Mouse (Mus musculus): Measurements from ENCODE around the gene Phkb. TPM values are rescaled to one million over a fixed set of nuclear protein-coding genes. Genes with fewer than 3 reads are reported as not detected.

Phkb gene
- total and polyA plus RNA-seq, 3 experiments: 14.1 to 18.6 TPM; not detected in 1

- Histone ChIP-seq H3K27me3 (ENCODE audit: control insufficient read depth in 1 of 2, insufficient read depth in 2 of 2, low read length in 2 of 2) (no peaks in the 10 kb centered on the region), H3K79me2 (ENCODE audit: control insufficient read depth, insufficient read depth, low read length, poor library complexity) (no peaks in the 10 kb centered on the region), H3K9me3 (replicated peaks; ENCODE audit: insufficient read depth, low read length) (no peaks in the 10 kb centered on the region), H3K4me1 (ENCODE audit: control insufficient read depth in 1 of 2, insufficient read depth in 2 of 2, low read length in 2 of 2) (no peaks in the 10 kb centered on the region), H3K4me3 (ENCODE audit: control insufficient read depth in 1 of 2, insufficient read depth in 1 of 2, low read depth in 2 of 2, low read length in 2 of 2) (no peak overlapping the region), H3K36me3 (ENCODE audit: control insufficient read depth in 1 of 2, insufficient read depth in 2 of 2, low read length in 2 of 2) (peaks cover 0 to 3% of the 10 kb centered on the region in 2 experiments; a peak in 1 of 4 replicates), H3K9ac (ENCODE audit: control insufficient read depth, low read depth, low read length, poor library complexity, severe bottlenecking) (no peak overlapping the region), H3K27ac (ENCODE audit: control insufficient read depth, low read depth, low read length) (no peak overlapping the region)
- TF ChIP-seq BHLHE40 (IDR thresholded peaks at IDR 0.05; ENCODE audit: borderline replicate concordance, low read depth, low read length) (no peak), UBTF (IDR thresholded peaks at IDR 0.05; ENCODE audit: borderline replicate concordance, insufficient read depth, low read depth, low read length) (no peak), POLR2A (IDR thresholded peaks at IDR 0.05; ENCODE audit: control insufficient read depth in 1 of 2, insufficient read depth in 1 of 2, low read depth in 1 of 2, low read length in 2 of 2, poor library complexity in 1 of 2) (no peak), TAL1 (IDR thresholded peaks at IDR 0.05; ENCODE audit: low read length) (no peak), ETS1 (IDR thresholded peaks at IDR 0.05; ENCODE audit: low read depth, low read length) (no peak), JUND (IDR thresholded peaks at IDR 0.05; ENCODE audit: low read depth, low read length) (no peak), KAT2A (conservative IDR thresholded peaks at IDR 0.05; ENCODE audit: low read depth, low read length) (no peak), SIN3A (IDR thresholded peaks at IDR 0.05; ENCODE audit: low read length) (no peak), TCF12 (IDR thresholded peaks at IDR 0.05; ENCODE audit: low read depth, low read length) (no peak), NRF1 (IDR thresholded peaks at IDR 0.05; ENCODE audit: insufficient read depth, low read depth, low read length, poor library complexity, severe bottlenecking) (no peak), CTCF (IDR thresholded peaks at IDR 0.05 in 2 of 3, conservative IDR thresholded peaks at IDR 0.05 in 1 of 3; ENCODE audit: control insufficient read depth in 1 of 3, insufficient read depth in 1 of 3, low read depth in 2 of 3, low read length in 3 of 3, poor library complexity in 1 of 3, severe bottlenecking in 1 of 3) (no peak), GABPA (IDR thresholded peaks at IDR 0.05; ENCODE audit: low read depth, low read length) (no peak), POLR2AphosphoS5 (IDR thresholded peaks at IDR 0.05; ENCODE audit: borderline replicate concordance, low read depth, low read length) (no peak), CHD2 (IDR thresholded peaks at IDR 0.05; ENCODE audit: low read length) (no peak), EP300 (IDR thresholded peaks at IDR 0.05; ENCODE audit: low read depth in 1 of 2, low read length in 2 of 2) (no peak), ELF1 (IDR thresholded peaks at IDR 0.05; ENCODE audit: low read depth, low read length) (no peak), TBP (IDR thresholded peaks at IDR 0.05; ENCODE audit: low read depth, low read length) (no peak), SMC3 (IDR thresholded peaks at IDR 0.05; ENCODE audit: low read depth, low read length) (no peak), USF1 (IDR thresholded peaks at IDR 0.05; ENCODE audit: low read depth, low read length) (no peak), POLR2AphosphoS2 (IDR thresholded peaks at IDR 0.05; ENCODE audit: low read length) (no peak)
- no peak for DNase-seq (ENCODE audit: low read depth, low spot score)
These were observed 84.8 kb downstream of the Phkb start for GRCm38 (mm10) chr8:85925574-85925973.

GRCm38 (mm10) chr8:85926107-85926506 is 85.3 kb downstream of the Phkb start:
- H3K36me3 ChIP-seq (ENCODE audit: control insufficient read depth in 1 of 2, insufficient read depth in 2 of 2, low read length in 2 of 2): peaks cover 0 to 3% of the 10 kb centered on the region in 2 experiments; a peak in 1 of 4 replicates
- no peaks in the 10 kb centered on the region for H3K4me1 ChIP-seq (ENCODE audit: control insufficient read depth in 1 of 2, insufficient read depth in 2 of 2, low read length in 2 of 2)
- no peaks in the 10 kb centered on the region for H3K79me2 ChIP-seq (ENCODE audit: control insufficient read depth, insufficient read depth, low read length, poor library complexity)
- no peaks in the 10 kb centered on the region for H3K9me3 ChIP-seq (replicated peaks; ENCODE audit: insufficient read depth, low read length)
- no peaks in the 10 kb centered on the region for H3K27me3 ChIP-seq (ENCODE audit: control insufficient read depth in 1 of 2, insufficient read depth in 2 of 2, low read length in 2 of 2)
- H3K4me3 ChIP-seq (ENCODE audit: control insufficient read depth in 1 of 2, insufficient read depth in 1 of 2, low read depth in 2 of 2, low read length in 2 of 2): no peak overlapping the region
- DNase-seq (ENCODE audit: low read depth, low spot score): no peak
- no peak overlapping the region for H3K27ac ChIP-seq (ENCODE audit: control insufficient read depth, low read depth, low read length)
- no peak overlapping the region for H3K9ac ChIP-seq (ENCODE audit: control insufficient read depth, low read depth, low read length, poor library complexity, severe bottlenecking)
- no peak for TF ChIP-seq JUND (IDR thresholded peaks at IDR 0.05; ENCODE audit: low read depth, low read length)
- no peak for TF ChIP-seq MAZ (IDR thresholded peaks at IDR 0.05; ENCODE audit: low read depth, low read length)
- TF ChIP-seq GATA1 (IDR thresholded peaks at IDR 0.05; ENCODE audit: low read depth, low read length): no peak
- no peak for TF ChIP-seq POLR2AphosphoS2 (IDR thresholded peaks at IDR 0.05; ENCODE audit: low read length)
- TF ChIP-seq EP300 (IDR thresholded peaks at IDR 0.05; ENCODE audit: low read depth in 1 of 2, low read length in 2 of 2): no peak
- no peak for TF ChIP-seq NELFE (IDR thresholded peaks at IDR 0.05; ENCODE audit: low read depth, low read length)
- TF ChIP-seq MAFK (IDR thresholded peaks at IDR 0.05; ENCODE audit: borderline replicate concordance, low read depth, low read length): no peak
- TF ChIP-seq ZMIZ1 (IDR thresholded peaks at IDR 0.05; ENCODE audit: low read depth, low read length): no peak
- TF ChIP-seq MYB (IDR thresholded peaks at IDR 0.05; ENCODE audit: low read depth, low read length): no peak
- TF ChIP-seq BHLHE40 (IDR thresholded peaks at IDR 0.05; ENCODE audit: borderline replicate concordance, low read depth, low read length): no peak
- TF ChIP-seq RCOR1 (IDR thresholded peaks at IDR 0.05; ENCODE audit: low read depth, low read length): no peak
- TF ChIP-seq RAD21 (IDR thresholded peaks at IDR 0.05; ENCODE audit: low read depth, low read length): no peak
- no peak for TF ChIP-seq ZNF384 (IDR thresholded peaks at IDR 0.05; ENCODE audit: low read depth, low read length)
- TF ChIP-seq CHD1 (IDR thresholded peaks at IDR 0.05; ENCODE audit: low read depth, low read length): no peak
- TF ChIP-seq POLR2A (IDR thresholded peaks at IDR 0.05; ENCODE audit: control insufficient read depth in 1 of 2, insufficient read depth in 1 of 2, low read depth in 1 of 2, low read length in 2 of 2, poor library complexity in 1 of 2): no peak
- no peak for TF ChIP-seq GABPA (IDR thresholded peaks at IDR 0.05; ENCODE audit: low read depth, low read length)
- no peak for TF ChIP-seq ETS1 (IDR thresholded peaks at IDR 0.05; ENCODE audit: low read depth, low read length)
- TF ChIP-seq MEF2A (IDR thresholded peaks at IDR 0.05; ENCODE audit: extremely low read depth, insufficient replicate concordance, low read depth, low read length, poor library complexity, severe bottlenecking): no peak

Measured in MEL (cell line).